Mouse (Mus musculus) urinary bladder, postnatal 14 days (tissue): Measurements from ENCODE around the gene C2cd2l.
"Not testable (repeated sequence)": the region's sequence is repeated elsewhere in the genome, so short reads cannot be mapped to it uniquely, and the experiment has no call there.

Source experiments
- DNase-seq: peaks from one replicate; pipeline ENCODE4 v3.0.0; 2021; ENCODE audit warnings: low spot score

Gene C2cd2l

GRCm38 (mm10) chr9:44313476-44314256 lies 6.4 kb downstream of the C2cd2l start:
- no peak for DNase-seq

DNA sequence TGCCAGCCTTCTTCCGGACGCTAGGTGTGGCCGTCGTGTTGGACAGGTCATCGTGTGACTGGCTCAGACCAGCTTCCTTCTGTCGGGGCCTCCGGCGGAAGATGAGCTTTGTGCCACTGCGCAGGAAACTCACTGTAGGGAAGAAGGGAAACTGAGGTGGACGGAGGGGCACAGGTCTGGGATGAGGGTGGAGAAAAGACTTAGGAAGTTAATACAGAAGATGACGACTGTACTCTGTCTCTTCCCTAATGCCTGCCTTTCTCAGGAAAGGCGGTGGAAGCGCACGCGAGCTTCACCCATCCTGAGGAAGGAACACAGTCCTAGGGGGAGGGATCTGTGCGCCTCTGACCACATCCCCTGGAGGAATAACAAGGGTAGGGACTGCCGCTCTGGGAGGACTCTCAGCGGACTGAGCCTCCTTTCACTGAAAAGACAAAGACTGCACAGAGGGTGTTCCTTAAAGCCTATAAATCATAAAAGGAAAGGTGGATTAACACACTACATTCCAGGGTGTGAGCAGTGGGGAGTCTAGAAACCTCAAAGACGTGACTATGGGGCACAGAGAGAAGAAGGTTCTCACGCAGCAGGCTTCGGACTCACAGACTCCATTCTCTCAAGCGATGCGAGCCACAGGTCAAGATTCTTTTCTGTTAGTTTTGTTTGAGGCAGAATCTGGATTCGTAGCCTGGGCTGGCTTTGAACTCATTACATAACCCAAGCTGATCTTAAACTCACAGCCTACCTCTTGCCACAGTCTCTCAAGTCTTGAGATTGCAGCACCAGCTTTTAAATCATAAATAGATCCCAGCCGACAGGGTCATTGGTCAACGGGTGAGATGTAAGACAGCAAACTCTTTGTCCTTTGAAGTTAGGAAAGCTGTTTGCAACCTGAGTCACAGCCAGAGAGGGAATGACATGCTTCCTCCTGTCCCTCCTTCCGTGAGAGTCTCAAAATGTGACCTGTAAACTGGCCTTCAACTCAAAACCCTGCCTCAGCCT lies 8.7 kb downstream of the C2cd2l start:
- DNase-seq, result no peak

GRCm38 (mm10) chr9:44310750-44311135 lies 9.3 kb downstream of the C2cd2l start:
- no peak for DNase-seq

DNA sequence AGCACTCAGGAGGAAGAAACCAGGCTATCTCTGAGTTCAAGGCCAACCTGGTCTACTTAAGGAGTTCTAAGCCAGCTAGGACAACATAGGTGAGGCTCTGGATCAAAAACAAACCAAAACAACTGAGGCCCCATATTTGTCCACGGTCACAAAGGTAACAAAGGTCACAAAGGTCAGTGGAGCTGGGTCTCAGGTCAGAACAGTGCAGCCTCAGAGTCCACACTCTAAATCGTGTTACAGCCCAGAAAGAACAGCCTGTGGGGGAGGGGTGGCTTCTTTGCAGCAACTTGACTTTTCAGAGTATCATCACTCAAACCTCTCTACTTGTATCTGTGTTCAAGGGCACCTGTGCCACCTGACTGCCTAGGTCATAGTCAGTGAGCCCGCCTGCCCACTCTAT lies 10.3 kb downstream of the C2cd2l start:
- no peak for DNase-seq

DNA sequence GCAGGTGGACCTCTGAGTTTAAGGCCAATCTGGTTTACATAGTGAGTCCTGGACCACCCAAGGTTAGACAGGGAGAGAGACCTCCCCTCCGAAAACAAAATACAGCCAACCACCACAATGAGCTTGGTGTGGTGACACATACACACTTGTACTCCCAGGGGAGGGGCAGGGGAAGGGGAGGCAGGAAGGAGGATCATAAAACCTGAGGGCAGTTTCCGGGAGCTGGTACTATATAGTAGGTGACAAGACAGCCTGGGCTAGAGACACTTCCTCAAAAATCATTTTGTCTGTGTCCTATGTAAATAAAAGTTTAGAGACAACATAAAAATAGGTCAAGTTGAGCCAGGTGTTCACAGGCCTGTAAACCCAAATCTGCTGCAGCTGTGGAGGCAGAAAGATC lies 12.8 kb downstream of the C2cd2l start:
- DNase-seq, result no peak

DNA sequence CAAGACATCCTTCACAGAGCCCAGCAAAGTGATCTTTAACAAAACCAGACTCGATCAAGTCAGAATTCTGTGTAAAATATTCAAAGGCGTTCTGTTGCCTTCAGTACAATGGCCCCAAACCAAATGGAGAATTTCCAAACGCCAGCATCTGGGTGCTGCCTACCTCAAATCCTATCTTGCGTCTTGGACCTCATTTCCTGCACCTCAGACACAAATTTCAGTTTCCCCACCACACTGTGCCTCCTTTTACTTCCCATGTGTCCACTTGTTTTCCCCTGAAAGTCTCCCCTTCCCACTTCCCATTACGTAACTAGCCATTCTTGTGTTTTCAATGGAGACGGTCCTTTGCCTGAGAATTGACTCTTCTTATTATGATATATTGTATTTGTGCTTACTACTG lies 13.6 kb downstream of the C2cd2l start:
- no peak for DNase-seq

GRCm38 (mm10) chr9:44305466-44306079 lies 14.5 kb downstream of the C2cd2l start, which contains the start of gene Hinfp:
TSS of gene Hinfp (minus strand) at chr9:44305671.
- peak; percentile 98 for DNase-seq

GRCm38 (mm10) chr9:44300001-44300400 lies 20.1 kb downstream of the C2cd2l start:
- not testable (repeated sequence) for DNase-seq

DNA sequence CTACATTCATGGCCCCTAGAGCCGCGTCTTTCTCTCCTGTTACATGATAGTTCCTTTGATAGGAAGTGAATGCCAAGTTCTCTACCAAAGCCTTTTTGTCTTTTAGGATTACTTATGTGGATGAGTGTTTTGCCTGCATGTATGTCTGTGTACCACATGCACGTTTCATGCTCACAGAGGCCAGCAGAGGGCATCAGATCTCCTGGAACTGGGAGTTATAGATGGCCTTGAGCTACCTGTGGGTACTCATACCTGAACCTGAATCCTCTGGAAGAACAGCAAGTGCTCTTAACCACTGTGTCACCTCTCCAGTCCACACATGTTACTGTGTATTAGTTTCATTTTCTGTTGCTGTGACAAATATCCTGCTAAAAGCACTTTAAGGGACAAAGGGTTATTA lies 27.6 kb downstream of the C2cd2l start:
- DNase-seq, result peak; percentile 59

GRCm38 (mm10) chr9:44288959-44289291 lies 31.2 kb downstream of the C2cd2l start:
- no peak for DNase-seq

- no peak for DNase-seq
Observed at GRCm38 (mm10) chr9:44288076-44288958, 31.8 kb downstream of the C2cd2l start, which contains the start of gene Abcg4. TSS of gene Abcg4 (minus strand) at chr9:44288615.

DNA sequence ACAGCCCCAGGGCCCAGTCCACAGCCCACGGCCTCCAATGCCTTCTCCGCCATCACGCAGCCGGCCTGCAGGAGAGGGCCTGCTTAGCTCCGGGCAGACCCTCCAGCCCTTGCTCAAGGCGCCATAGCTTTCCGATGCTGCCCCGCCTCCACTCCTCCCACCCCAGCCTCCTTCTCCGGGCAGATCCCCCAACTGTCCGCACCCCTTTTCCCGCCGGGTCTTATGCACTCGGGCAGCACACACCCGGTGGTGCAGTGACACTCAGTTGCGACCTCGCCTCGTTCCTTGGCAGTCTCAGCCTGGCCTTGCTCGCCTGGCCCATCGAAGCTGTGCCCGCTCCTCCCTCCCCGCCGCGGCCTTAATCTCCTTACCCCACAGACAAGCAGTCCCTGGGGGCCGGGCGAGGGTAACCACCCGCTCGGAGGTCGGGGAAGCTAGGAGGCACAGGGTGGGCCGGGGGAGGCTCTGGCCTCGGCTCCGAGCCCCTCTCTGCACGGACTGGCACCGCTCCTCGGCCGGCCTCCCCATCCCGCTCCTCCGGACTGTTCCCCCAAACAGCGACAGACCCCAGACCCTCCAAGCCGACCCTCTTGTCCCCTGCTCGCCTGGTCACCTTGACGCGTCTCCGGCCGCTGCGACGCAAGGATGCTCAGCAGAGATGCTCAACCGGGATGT lies 32.5 kb downstream of the C2cd2l start:
- no peak for DNase-seq

DNA sequence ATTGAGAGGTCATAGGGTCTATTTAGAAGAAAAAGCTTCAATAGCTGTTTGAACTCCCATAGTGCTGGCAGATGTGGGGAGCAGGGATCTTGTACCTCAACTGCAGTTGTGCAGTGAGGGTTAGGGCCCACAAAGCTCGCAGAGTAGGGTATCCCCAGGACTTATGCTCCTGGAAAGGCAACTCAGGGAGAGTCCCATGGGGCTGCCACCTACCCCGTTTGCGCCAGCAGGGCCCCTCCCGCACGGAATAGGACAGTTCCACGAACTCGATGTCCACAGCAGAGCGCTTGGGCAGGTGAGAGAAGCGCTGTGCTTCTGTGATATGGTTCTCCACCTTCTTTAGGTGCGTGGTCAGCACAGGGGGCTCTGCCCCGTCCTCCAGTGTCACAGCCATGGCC lies 33.1 kb downstream of the C2cd2l start:
- DNase-seq, result no peak

DNA sequence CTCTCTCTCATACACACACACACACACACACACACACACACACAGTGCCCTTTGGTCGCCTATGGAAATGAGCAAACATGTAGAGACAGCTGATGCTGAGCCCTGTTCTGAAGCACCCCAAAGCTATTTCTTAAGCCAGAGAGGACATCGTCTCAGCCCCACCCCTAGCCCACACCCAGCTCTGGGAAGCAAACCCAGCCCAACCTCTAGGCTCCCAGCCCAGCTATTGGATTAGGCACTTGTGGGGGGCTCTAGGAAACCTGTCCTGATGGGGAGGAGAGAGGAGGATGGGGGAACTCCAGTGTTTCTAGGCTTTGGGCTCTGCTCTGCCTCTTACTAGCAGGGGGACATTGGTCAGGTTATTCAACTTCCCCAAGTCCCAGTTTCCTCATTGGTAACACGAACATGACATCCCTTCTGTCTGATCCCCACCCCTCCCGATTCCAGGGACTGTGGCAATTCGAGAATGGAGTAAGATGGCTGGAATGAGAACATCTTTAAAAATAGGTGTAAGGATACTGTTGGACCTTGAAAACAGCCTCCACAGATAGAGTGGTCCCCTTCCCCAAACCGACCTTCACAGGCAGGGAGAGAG lies 33.7 kb downstream of the C2cd2l start:
- no peak for DNase-seq

GRCm38 (mm10) chr9:44283183-44283582 lies 36.9 kb downstream of the C2cd2l start:
- DNase-seq, result no peak

DNA sequence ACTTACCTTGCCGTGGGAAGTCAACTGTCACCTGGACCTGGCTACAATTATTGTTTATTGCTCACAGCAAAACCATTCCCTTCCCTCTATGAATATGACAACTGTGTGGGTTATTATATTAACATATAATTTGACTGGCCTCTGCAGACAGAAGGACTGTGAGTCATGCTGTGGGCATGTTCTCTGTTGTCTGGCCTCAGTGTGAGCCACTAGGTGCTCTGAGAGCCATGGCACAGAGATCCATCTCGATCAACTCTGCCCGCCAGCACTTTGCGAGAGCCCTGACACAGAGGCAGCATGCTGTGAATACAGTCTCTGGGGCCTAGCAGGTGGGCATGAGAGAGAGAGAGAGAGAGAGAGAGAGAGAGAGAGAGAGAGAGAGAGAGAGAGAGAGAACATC lies 50.1 kb downstream of the C2cd2l start:
- DNase-seq, result no peak

GRCm38 (mm10) chr9:44269077-44269476 lies 51.0 kb downstream of the C2cd2l start:
- DNase-seq, result no peak

DNA sequence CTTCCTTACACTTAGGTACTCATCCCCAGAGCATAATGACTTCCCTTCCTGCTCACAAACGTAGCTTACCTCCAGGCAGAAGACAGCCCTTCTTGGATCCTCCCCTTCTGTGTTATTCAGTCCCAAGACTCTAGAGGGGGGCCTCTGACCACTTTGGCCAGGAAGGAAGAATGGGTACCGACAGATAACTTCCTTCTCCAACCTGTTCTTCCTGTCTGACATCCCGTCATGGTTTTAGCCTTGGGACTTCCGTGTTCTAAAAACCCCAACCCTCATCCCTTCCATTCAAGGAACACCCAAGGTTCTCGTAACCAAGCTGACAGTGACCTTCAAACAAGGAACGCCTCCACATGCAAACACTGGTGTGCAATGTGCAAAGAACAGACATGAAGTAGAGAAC lies 51.7 kb downstream of the C2cd2l start, which contains the start of gene Nlrx1:
Gene Nlrx1 (minus strand): TSS at position 168 of the 400 bp plus-strand sequence.
- DNase-seq, result peak; percentile 50

GRCm38 (mm10) chr9:44268027-44268360 lies 52.1 kb downstream of the C2cd2l start:
- DNase-seq, result peak; percentile 94

- DNase-seq, result peak; percentile 38
Observed at GRCm38 (mm10) chr9:44267319-44268026, 52.6 kb downstream of the C2cd2l start.
